Mouse (Mus musculus) kidney, adult 2 months (tissue): ENCODE measurements around the gene Cacng2.

ENCODE experiments used
- CTCF ChIP-seq: fragments of 200-500 bp; conservative IDR thresholded peaks from 2 replicates; pipeline ENCODE4 v1.5.1; 2011; ENCODE audit warnings: low read depth, mild to moderate bottlenecking, control low read depth, low read length, moderate library complexity, mixed read lengths; ENCODE audit not compliant: insufficient read depth, insufficient read length
- POLR2A ChIP-seq: fragments of 200-500 bp; IDR thresholded peaks from one replicate; pipeline ENCODE4 v1.6.1; 2011; ENCODE audit warnings: low read depth, low read length, control low read depth

DNA sequence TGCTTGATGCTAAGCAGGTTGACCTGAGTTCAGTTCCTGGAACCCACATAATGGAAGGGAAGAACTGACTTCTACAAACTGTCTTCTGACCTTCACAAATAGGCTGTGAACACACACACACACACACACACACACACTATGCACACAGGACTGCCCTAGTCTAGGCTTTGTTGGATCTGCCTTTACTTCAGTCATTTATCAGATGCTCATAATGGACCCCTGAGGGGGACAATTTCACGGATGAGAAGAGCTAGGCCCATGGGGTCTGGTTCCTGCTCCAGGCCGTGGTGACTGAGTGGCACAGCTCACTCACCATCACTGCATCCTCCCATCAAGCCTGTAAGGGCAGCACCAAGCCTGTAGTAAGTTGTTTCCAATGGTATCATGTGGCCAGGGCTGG lies 13.6 kb upstream of the Cacng2 start:
- TF ChIP-seq CTCF, result no peak
- no peak for TF ChIP-seq POLR2A
